Mouse (Mus musculus) testis, adult 2 months (tissue): ENCODE measurements around the gene Yipf2. TPM values are rescaled to one million over a fixed set of nuclear protein-coding genes. Genes with fewer than 3 reads are reported as not detected.
"Not testable (repeated sequence)": the region's sequence is repeated elsewhere in the genome, so short reads cannot be mapped to it uniquely, and the experiment has no call there.

Experiments
- H3K27ac ChIP-seq: fragments of 200-500 bp; 2 replicates; pipeline ENCODE4 v1.5.1; 2012; ENCODE audit warnings: low read depth, low read length; ENCODE audit not compliant: control insufficient read depth, insufficient read depth
- H3K27me3 ChIP-seq: fragments of 200-500 bp; 2 replicates; pipeline ENCODE4 v1.6.1; 2012; ENCODE audit warnings: mild to moderate bottlenecking, low read length, moderate library complexity; ENCODE audit not compliant: control insufficient read depth, insufficient read depth
- H3K36me3 ChIP-seq: fragments of 200-500 bp; 2 replicates; pipeline ENCODE4 v1.6.1; 2012; ENCODE audit warnings: mild to moderate bottlenecking, low read length; ENCODE audit not compliant: control insufficient read depth, insufficient read depth
- H3K4me1 ChIP-seq: fragments of 200-500 bp; 2 replicates; pipeline ENCODE4 v1.6.1; 2012; ENCODE audit warnings: low read length; ENCODE audit not compliant: control insufficient read depth, insufficient read depth
- H3K4me3 ChIP-seq: fragments of 200-500 bp; 2 replicates; pipeline ENCODE4 v1.5.1; 2012; ENCODE audit warnings: low read depth, mild to moderate bottlenecking, low read length, moderate library complexity, mixed read lengths; ENCODE audit not compliant: control insufficient read depth
- CTCF ChIP-seq: fragments of 200-500 bp; IDR thresholded peaks from 2 replicates; pipeline ENCODE4 v1.5.1; 2012; ENCODE audit warnings: low read depth, mild to moderate bottlenecking, inconsistent platforms, low read length, moderate library complexity; ENCODE audit not compliant: control insufficient read depth, insufficient read depth, insufficient replicate concordance
- POLR2A ChIP-seq: fragments of 200-500 bp; IDR thresholded peaks from 2 replicates; pipeline ENCODE4 v1.6.1; 2012; ENCODE audit warnings: low read depth, mild to moderate bottlenecking, inconsistent platforms, low read length, moderate library complexity; ENCODE audit not compliant: control insufficient read depth
- polyA plus RNA-seq: library from polyadenylated mRNA; depleted of rRNA; stranded (reverse); fragments of >200 nt; gene quantifications from 2 replicates; pipeline ENCODE4 v1.2.3, GENCODE M21; 2012

Yipf2 gene
- polyA plus RNA-seq, 1 experiment, result 35.6 TPM

GRCm38 (mm10) chr9:21594838-21595237, 2.2 kb upstream of the Yipf2 start:
- no peak overlapping the region for H3K27ac ChIP-seq
- TF ChIP-seq POLR2A (no peak), CTCF (no peak)
- peaks cover 9% of the 10 kb centered on the region for H3K4me1 ChIP-seq
- H3K36me3 ChIP-seq, result peaks cover under 1% of the 10 kb centered on the region; the same call in 1 of the 2 replicates
- no peaks in the 10 kb centered on the region for H3K27me3 ChIP-seq
- H3K4me3 ChIP-seq, result peak overlapping the region; percentile 98; the same call in 1 of the 2 replicates

- H3K4me3 ChIP-seq, result peak overlapping the region; percentile 98
- H3K27me3 ChIP-seq, H3K4me1 ChIP-seq, H3K36me3 ChIP-seq, H3K27ac ChIP-seq: not testable (repeated sequence)
Observed at GRCm38 (mm10) chr9:21594350-21594749, 1.7 kb upstream of the Yipf2 start.

- H3K27ac ChIP-seq, result peak overlapping the region; percentile 95
- TF ChIP-seq POLR2A (peak; percentile 8; the same call in 1 of the 2 replicates), CTCF (no peak)
- H3K4me3 ChIP-seq, result peak overlapping the region; percentile 98
- no peaks in the 10 kb centered on the region for H3K27me3 ChIP-seq
- H3K4me1 ChIP-seq, result peaks cover 9% of the 10 kb centered on the region
- H3K36me3 ChIP-seq, result peaks cover 4% of the 10 kb centered on the region; the same call in 1 of the 2 replicates
Observed at GRCm38 (mm10) chr9:21593122-21593721, 594 bp upstream of the Yipf2 start.

- Histone ChIP-seq H3K27ac (peak overlapping the region; percentile 95), H3K36me3 (peaks cover 4% of the 10 kb centered on the region), H3K4me3 (peak overlapping the region; percentile 98), H3K27me3 (no peaks in the 10 kb centered on the region), H3K4me1 (peaks cover 9% of the 10 kb centered on the region)
- no peak for TF ChIP-seq POLR2A
- no peak for TF ChIP-seq CTCF
Observed at GRCm38 (mm10) chr9:21591831-21592702, 561 bp downstream of the Yipf2 start.

- H3K36me3 ChIP-seq, result peaks cover 4% of the 10 kb centered on the region
- no peak overlapping the region for H3K27ac ChIP-seq
- no peak overlapping the region for H3K4me3 ChIP-seq
- no peaks in the 10 kb centered on the region for H3K27me3 ChIP-seq
- H3K4me1 ChIP-seq, result peaks cover 9% of the 10 kb centered on the region
- TF ChIP-seq POLR2A (no peak), CTCF (no peak)
Observed at GRCm38 (mm10) chr9:21591127-21591830, 1.3 kb downstream of the Yipf2 start.

GRCm38 (mm10) chr9:21589538-21589937, 3.1 kb downstream of the Yipf2 start:
- Histone ChIP-seq H3K27ac (no peak overlapping the region), H3K27me3 (no peaks in the 10 kb centered on the region), H3K4me3 (no peak overlapping the region), H3K4me1 (peaks cover 9% of the 10 kb centered on the region), H3K36me3 (peaks cover 4% of the 10 kb centered on the region)
- TF ChIP-seq POLR2A (no peak; the same call in 1 of the 2 replicates), CTCF (no peak)

- Histone ChIP-seq H3K27ac (no peak overlapping the region), H3K4me1 (peaks cover 6% of the 10 kb centered on the region), H3K4me3 (no peak overlapping the region), H3K27me3 (no peaks in the 10 kb centered on the region), H3K36me3 (peaks cover 4% of the 10 kb centered on the region)
- no peak for TF ChIP-seq CTCF
- no peak for TF ChIP-seq POLR2A
Observed at GRCm38 (mm10) chr9:21588350-21588749, 4.3 kb downstream of the Yipf2 start.
